Mouse (Mus musculus): ENCODE results near the gene Lat. TPM values are rescaled to one million over a fixed set of nuclear protein-coding genes. Genes with fewer than 3 reads are reported as not detected.
"Not testable (repeated sequence)": the region's sequence is repeated elsewhere in the genome, so short reads cannot be mapped to it uniquely, and the experiment has no call there.

The Lat gene
- total RNA-seq, 2 experiments from 2014 or later: 0.81 to 1.1 TPM

DNA sequence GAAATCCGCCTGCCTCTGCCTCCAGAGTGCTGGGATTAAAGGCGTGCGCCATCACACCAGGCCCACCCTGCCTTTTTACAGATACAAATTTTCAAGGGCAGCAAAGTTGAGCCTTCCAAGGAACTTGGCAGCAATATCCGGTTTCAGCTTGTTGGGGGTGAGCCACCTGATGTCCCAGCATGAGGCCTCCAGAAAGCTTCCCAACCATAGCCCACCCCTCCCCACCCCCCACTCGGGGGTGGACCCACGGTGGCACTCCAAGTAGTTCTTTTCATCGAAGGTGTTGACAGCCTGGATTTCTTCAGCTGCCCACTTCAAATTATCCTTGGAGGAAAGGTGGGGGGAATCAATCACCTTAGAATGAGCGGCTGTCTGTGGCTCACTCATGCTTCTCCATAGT, 30.5 kb downstream of the Lat start:
- no peak for DNase-seq (ENCODE audit: low spot score in 2 of 2)

DNA sequence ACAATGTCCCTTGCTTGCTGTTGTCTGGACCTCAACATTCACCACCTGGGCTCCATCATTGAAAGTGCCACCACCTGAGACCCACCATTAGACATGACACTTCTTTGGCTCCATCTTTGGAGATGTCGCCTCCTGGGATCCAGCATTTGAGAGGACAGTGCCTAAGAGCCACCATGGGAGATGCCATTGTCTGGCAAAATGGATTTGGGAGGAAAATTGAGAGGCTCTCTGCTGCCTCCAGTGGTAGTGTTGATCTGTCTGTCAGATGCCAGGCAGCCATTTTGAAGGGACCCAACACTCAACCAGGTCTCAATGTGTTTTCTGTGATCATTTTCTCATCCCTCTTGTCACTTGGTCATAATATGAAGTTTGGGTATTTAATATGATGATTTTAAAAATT, 33.8 kb downstream of the Lat start:
- DNase-seq (ENCODE audit: low spot score in 2 of 2): no peak

DNA sequence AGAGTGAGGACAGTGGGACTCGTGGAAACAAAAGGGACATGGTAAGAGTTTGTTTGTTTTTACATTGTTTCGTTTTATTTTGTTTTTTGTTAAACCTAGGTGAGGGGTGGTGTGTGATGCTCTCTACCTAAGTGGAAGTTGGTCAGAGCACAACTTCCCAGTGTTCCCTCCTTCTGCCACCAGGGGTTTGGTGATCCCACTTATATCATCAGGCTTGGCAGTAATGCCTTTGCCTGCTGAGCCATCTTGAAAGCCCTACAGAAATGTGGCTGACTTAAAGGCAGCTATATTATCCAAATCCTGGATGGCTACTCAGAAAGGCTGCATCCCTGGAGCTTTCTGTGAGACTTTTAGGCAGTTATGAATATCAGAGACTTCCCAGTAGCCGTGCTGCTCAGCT, 36.7 kb downstream of the Lat start:
- DNase-seq (ENCODE audit: low spot score in 2 of 2): no peak

DNA sequence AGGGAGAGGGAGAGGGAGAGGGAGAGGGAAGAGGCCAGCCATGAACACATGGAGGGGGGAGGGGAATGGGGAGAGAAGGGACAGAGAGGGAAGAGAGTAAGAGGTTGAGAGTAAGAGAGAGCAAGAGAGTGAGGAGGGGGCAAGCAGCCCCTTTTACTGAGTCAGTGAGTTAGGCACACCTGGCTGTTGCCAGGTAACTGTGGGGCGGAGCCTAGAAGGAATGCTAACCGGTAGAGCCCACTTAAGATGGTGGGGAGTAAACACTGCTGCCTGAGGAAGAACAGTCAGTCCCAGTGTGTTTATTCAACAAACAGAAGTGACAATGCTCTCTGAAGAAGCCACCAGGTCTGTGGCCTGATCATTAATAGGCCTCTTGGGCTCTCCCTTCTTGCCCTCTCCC, 38.7 kb downstream of the Lat start:
- no peak for DNase-seq (ENCODE audit: low spot score in 2 of 2)

DNA sequence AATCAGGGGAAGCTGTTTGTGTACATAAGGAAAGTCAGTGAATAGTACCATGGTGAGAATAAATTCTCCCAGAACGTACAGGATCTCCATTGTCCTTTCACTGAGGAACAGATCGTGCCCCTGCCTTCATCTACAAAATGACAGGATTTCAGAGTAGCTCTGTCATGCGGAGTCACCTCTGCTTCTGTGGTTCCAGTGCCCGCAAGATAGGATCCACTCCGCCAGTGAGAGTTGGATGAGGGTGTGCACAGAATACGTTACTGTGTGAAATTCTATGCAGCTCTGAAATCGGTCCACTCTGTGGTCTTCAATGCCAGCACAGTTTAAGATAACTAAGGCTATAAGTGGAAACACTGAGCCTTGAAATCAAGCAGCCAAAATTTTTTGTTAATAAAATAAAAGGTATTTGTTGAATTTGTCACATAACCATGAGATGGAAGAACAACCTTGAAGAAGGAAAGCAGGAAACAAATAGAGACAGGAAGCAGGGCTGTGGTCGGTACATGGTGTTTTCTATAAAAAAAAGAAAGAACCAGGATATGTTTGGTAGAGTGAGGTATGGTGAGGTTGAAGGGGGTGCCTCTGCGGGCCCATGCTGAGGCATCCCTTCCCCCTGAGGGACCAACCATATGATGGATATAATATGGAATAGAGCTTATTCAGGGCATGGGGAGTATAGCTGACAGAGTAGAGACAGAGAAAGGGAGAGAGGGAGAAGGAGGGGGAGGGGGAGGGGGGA, 39.3 kb downstream of the Lat start:
- DNase-seq (ENCODE audit: low spot score in 2 of 2): no peak

DNA sequence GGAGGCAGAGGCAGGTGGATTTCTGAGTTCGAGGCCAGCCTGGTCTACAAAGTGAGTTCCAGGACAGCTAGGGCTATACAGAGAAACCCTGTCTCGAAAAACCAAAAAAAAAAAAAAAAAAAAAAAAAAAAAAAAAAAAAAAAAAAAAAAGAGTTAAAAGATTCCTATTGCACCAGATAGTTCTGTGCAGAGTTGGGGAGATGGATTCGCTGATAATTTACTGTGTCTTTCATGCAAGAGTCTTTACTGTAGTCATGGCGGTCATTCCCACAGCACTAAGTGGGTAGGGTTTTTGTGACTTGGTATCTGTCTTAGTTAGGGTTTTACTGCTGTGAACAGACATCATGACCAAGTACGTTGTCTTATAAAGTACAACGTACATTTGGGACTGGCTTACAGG, 40.5 kb downstream of the Lat start:
- DNase-seq (ENCODE audit: low spot score in 2 of 2): not testable (repeated sequence)

DNA sequence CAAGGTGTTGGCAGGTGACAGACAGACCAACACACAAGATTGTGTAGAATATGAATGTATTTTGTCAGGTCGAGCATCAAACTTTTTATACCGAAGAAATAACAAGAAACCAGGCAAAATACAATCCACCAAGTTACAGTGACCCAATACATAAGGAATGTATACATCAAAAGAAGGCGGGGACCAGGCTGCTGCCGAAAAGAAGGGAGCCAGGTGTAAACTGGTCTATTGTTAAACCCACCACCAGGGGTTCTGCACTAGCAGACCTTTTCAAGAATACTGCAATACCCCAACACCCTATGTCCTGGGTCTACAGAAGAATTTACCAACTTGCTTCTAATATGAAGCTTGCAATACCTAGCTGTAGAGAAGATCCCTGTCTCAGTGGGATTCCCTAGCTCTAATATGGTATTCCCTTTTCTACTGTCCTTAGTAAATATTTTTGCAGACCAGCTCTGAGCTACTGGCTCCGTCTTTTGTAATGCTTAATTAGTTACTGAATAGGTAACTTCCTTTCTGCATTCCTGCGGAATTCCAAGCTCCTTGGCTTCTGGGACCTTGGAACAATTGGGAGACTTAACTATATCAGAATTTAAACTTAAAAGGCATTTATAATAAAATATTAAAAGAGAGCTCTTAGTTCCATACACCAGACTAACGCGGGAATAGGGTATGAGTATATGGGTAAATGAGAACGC, 43.6 kb downstream of the Lat start:
- not testable (repeated sequence) for DNase-seq (ENCODE audit: low spot score in 2 of 2)

DNA sequence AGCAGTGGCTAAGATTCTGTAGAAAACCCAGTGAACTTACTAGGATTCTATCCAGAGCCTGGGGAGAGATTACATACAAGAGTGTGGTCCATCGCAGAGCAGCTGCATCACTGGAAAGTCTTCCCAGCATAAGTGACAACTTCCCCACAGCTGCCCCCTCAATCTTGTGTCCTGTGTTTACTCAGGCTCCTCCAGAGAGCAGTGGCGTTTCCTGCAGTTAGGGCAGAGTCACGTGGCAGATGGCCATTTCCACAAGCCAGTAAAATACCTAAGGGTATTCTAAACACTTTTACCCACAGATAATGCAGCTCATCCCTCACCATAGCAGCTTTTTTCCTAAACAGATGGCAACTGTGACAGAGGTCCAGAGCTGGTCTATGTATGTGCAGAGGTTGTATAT, 44.6 kb downstream of the Lat start:
- DNase-seq (ENCODE audit: low spot score in 2 of 2): no peak

DNA sequence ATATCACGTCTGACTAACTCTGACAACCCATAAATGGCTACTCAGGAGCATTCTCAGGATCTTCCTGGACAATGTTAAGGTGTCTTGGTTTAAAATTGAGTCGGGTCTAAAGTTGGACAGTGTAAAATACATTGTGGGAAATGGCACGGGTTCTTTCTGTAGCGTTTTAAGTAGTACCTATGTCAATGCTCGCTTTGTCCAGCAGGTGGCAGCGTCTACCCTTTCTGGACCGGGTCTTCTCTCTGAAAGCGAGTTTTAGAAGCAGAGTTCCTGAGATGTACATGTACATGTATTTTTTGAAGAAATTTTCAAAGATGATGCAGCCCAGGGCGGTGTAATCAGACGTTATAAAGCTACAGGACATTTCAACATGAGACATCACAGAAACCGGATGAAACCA, 45.6 kb downstream of the Lat start:
- peak; percentile 78 to 86 for DNase-seq (ENCODE audit: low spot score in 2 of 2)

DNA sequence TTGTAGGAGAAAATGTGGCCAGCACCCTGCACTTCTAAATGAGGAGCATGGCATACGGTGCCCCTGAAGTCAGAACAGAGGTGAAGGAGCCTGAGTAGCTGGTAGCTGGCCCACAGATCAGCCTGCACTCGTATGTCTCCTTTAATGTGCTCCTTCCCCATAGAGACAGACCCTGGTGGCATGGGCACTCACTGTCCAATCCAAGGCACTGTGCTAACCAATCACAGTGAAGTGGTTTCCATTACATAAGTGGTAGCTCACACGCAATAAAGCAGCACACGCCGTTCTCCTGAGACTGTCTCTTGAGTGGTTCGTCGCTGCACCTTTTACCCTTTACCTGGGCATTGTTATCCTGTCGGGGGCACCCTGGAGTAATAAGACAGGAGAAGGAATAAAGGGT, 55.1 kb downstream of the Lat start:
- DNase-seq (ENCODE audit: low spot score in 2 of 2): no peak

Small RNAs within 50 kb of the gene (microRNA-seq; reads per million reads assigned to microRNA genes)
- gene Mir7058: 0 reads per million in 2 experiments

Other genes with a start within 250 kb of the Lat start
- 100 to 1,000 TPM in 1 of 2 experiments, 10 to 100 TPM in 1; 94.8 to 102 TPM for gene Xpo6, start 169.1 kb downstream of the Lat start, total RNA-seq (2021)
- gene Sbk1, start 97.0 kb downstream of the Lat start, total RNA-seq (2021): 100 to 1,000 TPM; 137 to 140 TPM
- 10 to 100 TPM; 79.5 to 82.3 TPM for gene Spns1, start 7.9 kb upstream of the Lat start, total RNA-seq (2021)
- gene Nfatc2ip, start 27.2 kb upstream of the Lat start, total RNA-seq (2021): 1 to 10 TPM; 8.0 to 8.1 TPM
- not detected for gene Cd19, start 45.3 kb upstream of the Lat start, total RNA-seq (2021)
- gene Rabep2, start 59.2 kb upstream of the Lat start, total RNA-seq (2021): 10 to 100 TPM in 1 of 2 experiments, 1 to 10 TPM in 1; 8.9 to 11.5 TPM
- gene Atp2a1, start 93.5 kb upstream of the Lat start, total RNA-seq (2021): 1 to 10 TPM in 1 of 2 experiments, under 1 TPM in 1; 0.85 to 2.2 TPM
- gene Sh2b1, start 105.9 kb upstream of the Lat start, total RNA-seq (2021): 10 to 100 TPM; 65.7 to 68.1 TPM
- 10 to 100 TPM; 79.7 to 88.9 TPM for gene Tufm, start 117.8 kb upstream of the Lat start, total RNA-seq (2021)
- gene Atxn2l, start 133.9 kb upstream of the Lat start, total RNA-seq (2021): 100 to 1,000 TPM; 122 to 124 TPM
- 100 to 1,000 TPM; 182 to 189 TPM for gene Eif3c, start 196.8 kb upstream of the Lat start, total RNA-seq (2021)
- gene Apobr, start 215.4 kb upstream of the Lat start, total RNA-seq (2021): 1 to 10 TPM in 1 of 2 experiments, under 1 TPM in 1; 0.39 to 1.1 TPM
- 10 to 100 TPM; 24.3 to 28.3 TPM for gene Cln3, start 216.2 kb upstream of the Lat start, total RNA-seq (2021)
- not detected for gene Il27, start 225.4 kb upstream of the Lat start, total RNA-seq (2021)